Mouse (Mus musculus) stomach, postnatal 0 days (tissue): ENCODE measurements around the gene Fosl1.

Experiments
- CTCF ChIP-seq: IDR thresholded peaks from 2 replicates; pipeline ENCODE4 v1.5.1; 2016; ENCODE audit warnings: antibody characterized with exemption, low read depth, mild to moderate bottlenecking, moderate library complexity
- EP300 ChIP-seq: optimal IDR thresholded peaks from 2 replicates; pipeline ENCODE3; 2016; ENCODE audit warnings: antibody characterized with exemption

GRCm38 (mm10) chr19:5430408-5430807 lies 16.9 kb upstream of the Fosl1 start:
- TF ChIP-seq CTCF (no peak), EP300 (no peak)
